Mouse (Mus musculus) hindbrain, embryonic 11.5 days (tissue): ENCODE data around the gene Kcnh5. TPM values are rescaled to one million over a fixed set of nuclear protein-coding genes. Genes with fewer than 3 reads are reported as not detected.

Experiments
- ATAC-seq: fragments of 200-750 bp; cut with Nextera tagmentation; 2 replicates; pipeline ENCODE4 v1.8.0; 2017; ENCODE audit warnings: mild to moderate bottlenecking, moderate TSS enrichment, moderate library complexity; ENCODE audit not compliant: low FRiP score
- DNase-seq: peaks from one replicate; pipeline ENCODE4 v3.0.0-alpha.2; 2015; ENCODE audit warnings: low spot score
- H3K27ac ChIP-seq: fragments of 300-500 bp; sonication (generic); 2 replicates; pipeline ENCODE4 v1.5.1; 2014; ENCODE audit warnings: mild to moderate bottlenecking, low read depth, low read length
- H3K27me3 ChIP-seq: fragments of 300-500 bp; sonication (generic); 2 replicates; pipeline ENCODE4 v1.6.1; 2014; ENCODE audit warnings: mild to moderate bottlenecking, low read length, moderate library complexity, mixed read lengths; ENCODE audit not compliant: control insufficient read depth, insufficient read depth
- H3K36me3 ChIP-seq: fragments of 300-500 bp; sonication (generic); 2 replicates; pipeline ENCODE4 v1.6.1; 2014; ENCODE audit warnings: mild to moderate bottlenecking, low read length, moderate library complexity, mixed read lengths; ENCODE audit not compliant: control insufficient read depth, insufficient read depth
- H3K4me1 ChIP-seq: fragments of 300-500 bp; sonication (generic); replicated peaks from 2 replicates; pipeline ENCODE4 v1.6.1; 2014; ENCODE audit warnings: low read length, mixed read lengths; ENCODE audit not compliant: control insufficient read depth, insufficient read depth
- H3K4me2 ChIP-seq: fragments of 300-500 bp; sonication (generic); replicated peaks from 2 replicates; pipeline ENCODE4 v1.6.1; 2014; ENCODE audit warnings: mild to moderate bottlenecking, low read depth, low read length
- H3K4me3 ChIP-seq: fragments of 300-500 bp; sonication (generic); 2 replicates; pipeline ENCODE4 v1.5.1; 2014; ENCODE audit warnings: low read depth, low read length
- H3K9ac ChIP-seq: fragments of 300-500 bp; sonication (generic); 2 replicates; pipeline ENCODE4 v1.6.1; 2014; ENCODE audit warnings: low read depth, low read length
- H3K9me3 ChIP-seq: fragments of 300-500 bp; sonication (generic); 2 replicates; pipeline ENCODE4 v1.6.1; 2016; ENCODE audit warnings: low read length; ENCODE audit not compliant: control insufficient read depth
- WGBS: fragments of 180-500 bp; shearing (Covaris S2); extraction: QIAGEN DNeasy Blood & Tissue Kit; methylation state at CpG from one replicate; pipeline ENCODE4 v1.1.7; 2014; 5-methylcytosine and 5-hydroxymethylcytosine counted together
- polyA plus RNA-seq: library from polyadenylated mRNA; unstranded; fragments of >200 nt; fragmentation: Nextera tagmentation; extraction: Ambion mirVana; gene quantifications from 2 replicates; pipeline ENCODE4 v1.2.1, GENCODE M21; 2014

The Kcnh5 gene
- 0.40 and 0.43 TPM in 2 replicates for polyA plus RNA-seq

DNA sequence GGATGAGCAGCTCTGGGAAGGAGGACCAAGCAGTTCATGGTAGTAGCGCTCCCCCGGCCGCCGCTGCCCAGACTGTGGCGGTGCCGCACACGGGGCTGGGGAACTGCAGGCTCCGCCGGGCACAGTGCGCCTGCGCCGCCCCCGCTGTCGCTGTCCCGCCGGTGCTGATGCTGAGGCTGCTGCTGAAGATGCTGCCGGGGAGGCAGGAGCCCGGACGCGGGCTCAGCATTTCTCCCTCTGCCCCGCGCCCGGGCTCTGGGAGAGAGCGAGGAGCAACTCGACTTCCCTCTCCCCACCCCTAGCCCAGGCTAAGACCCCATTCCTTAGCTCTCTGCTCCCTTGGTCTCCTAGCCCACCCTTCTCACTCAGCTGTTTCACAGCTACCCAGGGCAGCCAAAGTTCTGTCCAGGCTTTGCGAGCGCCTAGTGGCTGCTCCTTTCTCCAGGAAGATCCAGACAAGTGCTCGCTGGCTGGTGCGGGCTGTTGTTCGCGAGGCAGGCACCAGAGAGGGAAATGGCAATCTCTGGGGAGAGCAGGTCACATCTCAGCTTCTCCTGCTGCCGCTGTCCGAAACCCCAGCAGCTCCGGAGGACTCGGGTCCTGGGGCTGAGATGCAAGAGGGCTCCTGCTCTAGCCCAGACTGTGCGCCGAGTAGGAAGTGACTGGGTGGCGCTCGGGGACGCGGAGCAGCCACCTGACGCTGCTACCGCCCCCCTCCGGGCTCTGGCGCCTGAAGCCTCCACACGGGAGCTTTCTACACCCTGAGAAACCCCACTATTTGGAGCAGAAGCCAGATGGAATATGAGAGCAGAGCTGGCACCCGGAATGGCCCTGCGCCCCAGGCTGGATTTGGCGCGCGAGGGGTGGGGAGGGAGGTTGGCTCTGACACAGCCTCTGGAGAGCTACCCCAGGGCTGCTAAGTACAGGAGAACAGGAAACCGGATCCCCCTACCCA, at the start of gene Kcnh5:
Gene Kcnh5 (minus strand): TSS at position 642 of the 955 bp plus-strand sequence.
- H3K4me2 ChIP-seq: peak within 1 kb of the TSS; percentile 94
- WGBS: under 1% methylated on average over 47 of the region's 52 CpGs
- H3K4me1 ChIP-seq: no peaks in the 10 kb centered on the region
- H3K9me3 ChIP-seq: no peaks in the 10 kb centered on the region
- H3K27me3 ChIP-seq: no peaks in the 10 kb centered on the region; the same call in 1 of the 2 replicates
- H3K27ac ChIP-seq: peak within 1 kb of the TSS; percentile 33
- ATAC-seq (peak; percentile 95), DNase-seq (peak; percentile 86)
- peak within 1 kb of the TSS; percentile 63 for H3K9ac ChIP-seq
- H3K4me3 ChIP-seq: peak within 1 kb of the TSS; percentile 58
- no peaks in the 10 kb centered on the region for H3K36me3 ChIP-seq

GRCm38 (mm10) chr12:75223966-75224365, 46.8 kb upstream of the Kcnh5 start:
- Histone ChIP-seq H3K4me3 (no peak overlapping the region), H3K9ac (no peak overlapping the region), H3K27me3 (no peaks in the 10 kb centered on the region), H3K36me3 (no peaks in the 10 kb centered on the region), H3K4me1 (no peaks in the 10 kb centered on the region), H3K9me3 (no peaks in the 10 kb centered on the region), H3K27ac (no peak overlapping the region), H3K4me2 (no peak overlapping the region)
- DNase-seq (no peak), ATAC-seq (no peak)
- WGBS: 73% methylated on average over 1 of the region's 1 CpGs

DNA sequence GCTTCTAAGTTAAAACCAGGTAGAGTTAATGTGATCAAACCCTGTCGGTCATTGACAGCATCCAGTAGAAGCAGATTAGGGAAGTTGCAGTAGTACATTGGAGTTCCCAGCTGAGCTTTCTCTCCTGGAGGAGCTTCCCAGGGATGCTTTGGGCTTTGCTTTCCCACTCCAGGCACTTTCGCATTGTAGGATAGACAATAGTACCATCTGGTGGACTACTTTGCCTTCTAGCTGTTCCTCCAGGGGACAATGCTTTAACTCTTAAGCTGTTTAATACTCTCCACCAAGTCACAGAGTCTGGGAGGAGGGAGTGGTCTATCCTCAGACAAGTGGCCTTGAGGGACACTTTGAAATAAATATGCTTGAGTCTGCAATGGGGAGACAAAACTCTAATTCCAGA, 12.3 kb upstream of the Kcnh5 start:
- no peak overlapping the region for H3K27ac ChIP-seq
- no peak for ATAC-seq
- 72% methylated on average over 2 of the region's 2 CpGs for WGBS
- H3K9ac ChIP-seq: no peak overlapping the region
- no peaks in the 10 kb centered on the region for H3K27me3 ChIP-seq
- no peaks in the 10 kb centered on the region for H3K9me3 ChIP-seq
- H3K36me3 ChIP-seq: no peaks in the 10 kb centered on the region
- no peak overlapping the region for H3K4me3 ChIP-seq
- no peaks in the 10 kb centered on the region for H3K4me1 ChIP-seq
- H3K4me2 ChIP-seq: no peak overlapping the region
- no peak for DNase-seq

DNA sequence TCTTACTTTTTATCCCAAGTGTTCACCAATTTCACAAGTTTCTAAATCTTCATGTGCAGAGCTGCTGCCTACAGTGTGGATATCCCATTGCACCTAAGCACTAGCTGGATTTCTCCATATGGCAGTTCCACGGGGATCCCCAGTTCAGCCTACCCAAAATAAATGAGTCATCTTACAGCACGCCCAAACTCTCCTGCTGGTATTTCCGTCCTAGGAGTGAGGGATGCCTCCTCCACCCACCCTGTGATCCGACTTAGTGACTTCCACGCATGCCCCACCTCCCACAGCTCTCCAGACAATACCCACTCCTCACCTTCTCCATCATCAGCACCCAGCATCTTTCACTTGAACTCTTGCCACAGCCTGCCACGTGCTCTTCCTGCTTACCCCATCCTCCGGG, 5.5 kb upstream of the Kcnh5 start:
- Histone ChIP-seq H3K4me3 (no peak overlapping the region), H3K4me1 (no peaks in the 10 kb centered on the region), H3K9me3 (no peaks in the 10 kb centered on the region), H3K4me2 (no peak overlapping the region), H3K36me3 (no peaks in the 10 kb centered on the region), H3K27ac (no peak overlapping the region), H3K9ac (no peak overlapping the region), H3K27me3 (no peaks in the 10 kb centered on the region)
- ATAC-seq: no peak
- DNase-seq: no peak
- WGBS: 73% methylated on average over 7 of the region's 7 CpGs

- 62% methylated on average over 8 of the region's 8 CpGs for WGBS
- H3K9ac ChIP-seq: no peak overlapping the region
- ATAC-seq (no peak), DNase-seq (no peak)
- no peaks in the 10 kb centered on the region for H3K36me3 ChIP-seq
- no peak overlapping the region for H3K4me3 ChIP-seq
- no peak overlapping the region for H3K27ac ChIP-seq
- H3K4me1 ChIP-seq: no peaks in the 10 kb centered on the region
- H3K9me3 ChIP-seq: no peaks in the 10 kb centered on the region
- H3K27me3 ChIP-seq: no peaks in the 10 kb centered on the region; the same call in 1 of the 2 replicates
- no peak overlapping the region for H3K4me2 ChIP-seq
These were observed 2.4 kb upstream of the Kcnh5 start for GRCm38 (mm10) chr12:75179491-75179890.

- DNase-seq (peak; percentile 40), ATAC-seq (no peak; the same call in 1 of the 2 replicates)
- Histone ChIP-seq H3K4me3 (peak overlapping the region; percentile 58), H3K4me2 (peak overlapping the region; percentile 94), H3K27ac (no peak overlapping the region), H3K9me3 (no peaks in the 10 kb centered on the region), H3K4me1 (no peaks in the 10 kb centered on the region), H3K36me3 (no peaks in the 10 kb centered on the region), H3K9ac (peak overlapping the region; percentile 63; the same call in 1 of the 2 replicates), H3K27me3 (no peaks in the 10 kb centered on the region; the same call in 1 of the 2 replicates)
- 1% methylated on average over 13 of the region's 13 CpGs for WGBS
These were observed 506 bp upstream of the Kcnh5 start for GRCm38 (mm10) chr12:75177646-75178030.

DNA sequence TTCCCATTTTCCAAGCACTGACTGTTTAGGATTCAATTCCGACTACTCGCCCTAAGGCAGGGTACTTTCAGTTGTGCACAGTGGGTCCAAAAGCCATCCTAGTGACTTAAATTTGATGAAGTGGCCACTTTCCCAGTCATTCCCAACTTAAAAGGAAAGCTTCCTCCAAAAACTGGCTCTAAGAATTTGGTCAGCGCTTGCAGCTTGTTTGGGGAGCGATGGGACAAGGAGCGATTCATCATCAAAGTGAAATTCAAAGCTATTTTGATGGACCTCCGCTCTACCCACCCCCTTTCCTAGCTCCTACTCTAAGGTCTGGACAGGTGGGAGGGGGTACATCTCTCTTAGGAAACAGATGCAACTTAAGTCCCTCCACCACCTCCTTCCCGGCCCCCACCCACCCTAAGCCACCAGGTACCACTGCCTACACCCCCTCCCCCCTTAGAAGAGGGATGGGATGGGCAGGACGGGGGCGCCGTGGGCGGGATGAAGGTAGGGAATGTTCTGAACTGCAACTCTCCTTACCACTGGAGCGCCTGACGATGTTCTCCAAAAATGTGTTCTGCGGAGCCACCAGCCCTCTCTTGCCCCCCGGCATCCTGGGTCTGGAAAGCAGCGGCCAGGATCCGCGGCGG, 1.1 kb downstream of the Kcnh5 start:
- H3K4me1 ChIP-seq: no peaks in the 10 kb centered on the region
- no peaks in the 10 kb centered on the region; the same call in 1 of the 2 replicates for H3K27me3 ChIP-seq
- H3K36me3 ChIP-seq: no peaks in the 10 kb centered on the region
- H3K4me2 ChIP-seq: peak overlapping the region; percentile 94
- 0 out of 2 replicates have a peak overlapping the region, but pooled peaks have one; percentile 10 for H3K27ac ChIP-seq
- peak overlapping the region; percentile 63 for H3K9ac ChIP-seq
- peak overlapping the region; percentile 58 for H3K4me3 ChIP-seq
- H3K9me3 ChIP-seq: no peaks in the 10 kb centered on the region
- DNase-seq: no peak
- WGBS: 5% methylated on average over 19 of the region's 19 CpGs
- ATAC-seq: peak; percentile 56

DNA sequence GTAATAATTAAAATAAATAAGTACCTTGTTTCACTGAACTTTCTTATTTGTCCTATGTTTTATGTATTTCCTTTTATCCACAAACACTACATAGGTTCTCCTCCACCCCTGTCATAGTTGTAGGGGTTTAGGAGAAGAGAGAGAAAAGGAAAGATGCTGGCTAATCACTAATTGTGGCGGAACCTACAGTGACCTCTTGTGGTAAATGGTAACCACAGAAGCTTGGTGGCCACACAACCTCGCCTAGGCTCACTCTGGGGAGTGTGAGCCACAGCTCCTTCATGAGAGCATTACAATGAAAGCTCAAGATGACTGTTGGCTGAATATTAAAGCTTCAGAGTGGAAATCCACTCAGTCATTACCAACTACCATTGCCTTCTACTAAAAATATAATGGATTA, 6.2 kb downstream of the Kcnh5 start:
- H3K9me3 ChIP-seq: no peaks in the 10 kb centered on the region
- no peak overlapping the region for H3K4me2 ChIP-seq
- H3K4me3 ChIP-seq: no peak overlapping the region
- no peak overlapping the region for H3K9ac ChIP-seq
- no peaks in the 10 kb centered on the region; the same call in 1 of the 2 replicates for H3K27me3 ChIP-seq
- DNase-seq (peak; percentile 32), ATAC-seq (no peak)
- H3K36me3 ChIP-seq: no peaks in the 10 kb centered on the region
- no peak overlapping the region for H3K27ac ChIP-seq
- 25% methylated on average over 2 of the region's 2 CpGs for WGBS
- no peaks in the 10 kb centered on the region for H3K4me1 ChIP-seq
